Mouse (Mus musculus) olfactory bulb, adult 2 months (tissue): ENCODE data around the gene Nfat5.

Experiments
- CTCF ChIP-seq: fragments of 200-500 bp; IDR thresholded peaks from 2 replicates; pipeline ENCODE4 v1.5.1; 2012; ENCODE audit warnings: low read depth, mild to moderate bottlenecking, low read length, moderate library complexity; ENCODE audit not compliant: insufficient read depth
- POLR2A ChIP-seq: fragments of 200-500 bp; IDR thresholded peaks from 2 replicates; pipeline ENCODE4 v1.6.1; 2012; ENCODE audit warnings: mild to moderate bottlenecking, low read depth, low read length, moderate library complexity; ENCODE audit not compliant: insufficient read depth

DNA sequence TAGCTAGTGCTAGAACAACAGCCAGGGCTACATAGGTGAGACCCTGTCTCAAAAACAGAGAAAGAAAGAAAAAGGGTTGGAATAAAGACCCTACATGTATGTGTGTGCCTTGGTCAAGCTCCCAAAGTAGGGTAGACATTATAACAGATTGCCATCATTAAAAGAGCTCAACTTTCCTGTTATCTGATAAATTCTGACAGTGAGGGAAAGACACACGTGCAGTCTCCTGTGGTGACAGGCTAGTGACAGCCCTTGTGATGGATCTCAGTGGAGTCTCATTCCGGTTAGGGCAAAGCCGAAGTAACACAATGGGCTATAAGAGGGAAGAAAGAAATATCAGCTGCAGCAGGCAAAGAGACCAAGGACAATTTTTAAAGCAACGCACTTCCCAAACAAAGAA is 110.8 kb downstream of the Nfat5 start:
- no peak for TF ChIP-seq CTCF
- TF ChIP-seq POLR2A, result no peak
